ENCODE assay signal across 18 mouse cellular contexts in genomic region chr5:33501735-33502495, GRCm38 (mm10).
A peak's percentile ranks its signal among the peaks of the same experiment; 100 is the strongest.
DNase-seq lines count a peak whose midpoint lies in the region; ATAC-seq and TF ChIP-seq lines count a peak whose summit lies in the region.
"Had no signal": no experiment of that assay in that cellular context is flagged by ENCODE, and none has a peak within 500 bp of the region (broad histone marks: within the 10 kb centered on the region; RNA-seq: fewer than 3 reads in every experiment).

No protein-coding gene starts in this region.

- H3K9ac ChIP-seq in kidney, postnatal 0 days (ENCODE audit: low read depth, low read length): no peak overlapping the region
- 0 out of 2 replicates have a peak overlapping the region, but pooled peaks have one; percentile 41 for H3K9ac ChIP-seq in neural tube, embryonic 13.5 days
- H3K9ac ChIP-seq: heart, embryonic 13.5 days; lung, embryonic 15.5 days; stomach, embryonic 15.5 days had no signal

- no peak overlapping the region for H3K27ac ChIP-seq in kidney, postnatal 0 days
- H3K27ac ChIP-seq in embryonic facial prominence, embryonic 10.5 days (replicated peaks): peak overlapping the region; percentile 44; the same call in 1 of the 2 replicates
- 0 out of 2 replicates have a peak overlapping the region, but pooled peaks have one; percentile 3 for H3K27ac ChIP-seq in limb, embryonic 10.5 days
- no peak overlapping the region for H3K27ac ChIP-seq in neural tube, embryonic 13.5 days (replicated peaks)
- H3K27ac ChIP-seq: heart, embryonic 13.5 days; lung, embryonic 15.5 days; stomach, embryonic 15.5 days had no signal

- DNase-seq in kidney, postnatal 0 days (ENCODE audit: low spot score): peak; percentile 24
- no peak for DNase-seq in kidney, adult 18-20 months
- DNase-seq in embryonic facial prominence, embryonic 10.5 days (ENCODE audit: low spot score): peak; percentile 46
- no peak for DNase-seq in limb, embryonic 10.5 days (ENCODE audit: low spot score)
- DNase-seq in gastrocnemius, adult 18-20 months (ENCODE audit: low spot score): no peak
- DNase-seq in urinary bladder, postnatal 10 days (ENCODE audit: low spot score): no peak
- no peak for DNase-seq in cerebellum, adult 9-11 months
- DNase-seq: adrenal gland, adult 8-10 months; cerebellum, postnatal 36 days; kidney, postnatal 36 days; liver had no signal

- H3K4me1 ChIP-seq in kidney, postnatal 0 days (replicated peaks; ENCODE audit: insufficient read depth, low read length): 0 out of 2 replicates have a peak, but pooled peaks cover 5% of the 10 kb centered on the region
- H3K4me1 ChIP-seq in embryonic facial prominence, embryonic 10.5 days: peaks cover 45% of the 10 kb centered on the region
- peaks cover 48% of the 10 kb centered on the region for H3K4me1 ChIP-seq in limb, embryonic 10.5 days
- peaks cover 32% of the 10 kb centered on the region for H3K4me1 ChIP-seq in neural tube, embryonic 13.5 days (replicated peaks)
- H3K4me1 ChIP-seq: lung, embryonic 15.5 days; megakaryocyte, embryonic 14.5 days had no signal

- H3K9me3 ChIP-seq in kidney, postnatal 0 days (replicated peaks; ENCODE audit: low read length): no peaks in the 10 kb centered on the region
- no peaks in the 10 kb centered on the region for H3K9me3 ChIP-seq in embryonic facial prominence, embryonic 10.5 days
- H3K9me3 ChIP-seq in limb, embryonic 10.5 days (replicated peaks): no peaks in the 10 kb centered on the region
- H3K9me3 ChIP-seq in neural tube, embryonic 13.5 days: no peaks in the 10 kb centered on the region
- H3K9me3 ChIP-seq: heart, embryonic 13.5 days; lung, embryonic 15.5 days; megakaryocyte, embryonic 14.5 days; stomach, embryonic 15.5 days had no signal

- 34% methylated on average over 23 of the region's 23 CpGs for WGBS in kidney, postnatal 0 days
- WGBS in embryonic facial prominence, embryonic 10.5 days: 51% methylated on average over 23 of the region's 23 CpGs
- 60% methylated on average over 23 of the region's 23 CpGs for WGBS in limb, embryonic 10.5 days
- 20% methylated on average over 23 of the region's 23 CpGs for WGBS in neural tube, embryonic 13.5 days

- H3K4me2 ChIP-seq in kidney, postnatal 0 days (ENCODE audit: low read length): no peak overlapping the region
- H3K4me2 ChIP-seq in neural tube, embryonic 13.5 days: peak overlapping the region; percentile 18
- H3K4me2 ChIP-seq: heart, embryonic 13.5 days; lung, embryonic 15.5 days; stomach, embryonic 15.5 days had no signal

- no peak for ATAC-seq in kidney, postnatal 0 days (replicated peaks; ENCODE audit: low FRiP score, low read depth)
- no peak for ATAC-seq in neural tube, embryonic 13.5 days (ENCODE audit: low read depth)
- ATAC-seq: inflammation-experienced regulatory T-cells, adult 6 months; Patski had no signal

- no peak overlapping the region for H3K4me3 ChIP-seq in kidney, postnatal 0 days (replicated peaks; ENCODE audit: low read depth, low read length)
- H3K4me3 ChIP-seq in embryonic facial prominence, embryonic 10.5 days: no peak overlapping the region
- no peak overlapping the region for H3K4me3 ChIP-seq in limb, embryonic 10.5 days
- no peak overlapping the region for H3K4me3 ChIP-seq in neural tube, embryonic 13.5 days
- H3K4me3 ChIP-seq: heart, embryonic 13.5 days; lung, embryonic 15.5 days; megakaryocyte, embryonic 14.5 days; stomach, embryonic 15.5 days had no signal

- H3K27me3 ChIP-seq in kidney, postnatal 0 days (ENCODE audit: insufficient read depth, low read length): 0 out of 2 replicates have a peak, but pooled peaks cover 24% of the 10 kb centered on the region
- peaks cover 63% of the 10 kb centered on the region for H3K27me3 ChIP-seq in embryonic facial prominence, embryonic 10.5 days (replicated peaks; ENCODE audit: low read depth, poor library complexity, severe bottlenecking)
- peaks cover 76% of the 10 kb centered on the region for H3K27me3 ChIP-seq in limb, embryonic 10.5 days (ENCODE audit: low read depth, poor library complexity, severe bottlenecking)
- peaks cover 94% of the 10 kb centered on the region for H3K27me3 ChIP-seq in neural tube, embryonic 13.5 days
- H3K27me3 ChIP-seq: lung, embryonic 15.5 days; stomach, embryonic 15.5 days had no signal

- TF ChIP-seq CTCF in kidney, postnatal 0 days (IDR thresholded peaks at IDR 0.05; ENCODE audit: low read depth): no peak

- no peaks in the 10 kb centered on the region for H3K36me3 ChIP-seq in kidney, postnatal 0 days (ENCODE audit: insufficient read depth, low read length)
- no peaks in the 10 kb centered on the region for H3K36me3 ChIP-seq in embryonic facial prominence, embryonic 10.5 days (replicated peaks)
- no peaks in the 10 kb centered on the region for H3K36me3 ChIP-seq in limb, embryonic 10.5 days
- no peaks in the 10 kb centered on the region for H3K36me3 ChIP-seq in neural tube, embryonic 13.5 days
- H3K36me3 ChIP-seq: heart, embryonic 13.5 days; lung, embryonic 15.5 days; stomach, embryonic 15.5 days had no signal

Comparison
In these comparisons a context has a peak if more than half of its experiments do, and no peak if none do; other contexts are left out.
1. DNase-seq: peak in kidney, postnatal 0 days (single experiment) and embryonic facial prominence, embryonic 10.5 days (single experiment); none in kidney, adult 18-20 months (single experiment), limb, embryonic 10.5 days (single experiment), gastrocnemius, adult 18-20 months (single experiment), urinary bladder, postnatal 10 days (single experiment) and cerebellum, adult 9-11 months (single experiment).
2. H3K27ac ChIP-seq: peak in embryonic facial prominence, embryonic 10.5 days (single experiment) and limb, embryonic 10.5 days (single experiment); none in kidney, postnatal 0 days (single experiment) and neural tube, embryonic 13.5 days (single experiment).